Mouse (Mus musculus) CH12.LX (cell line): ENCODE measurements around the gene Bcl2l2.

ENCODE experiments used
- CTCF ChIP-seq, 2 experiments: IDR thresholded peaks in 1 of 2; conservative IDR thresholded peaks in 1 of 2; 2 replicates each; pipeline ENCODE4 v1.5.1; 2011 to 2012; ENCODE audit warnings: low read depth in 2 of 2, low read length in 2 of 2, improper control_type of control experiment in 1 of 2, inconsistent platforms in 1 of 2, mild to moderate bottlenecking in 1 of 2, moderate library complexity in 1 of 2
- E2F4 ChIP-seq: IDR thresholded peaks from 2 replicates; pipeline ENCODE4 v1.6.1; 2011; ENCODE audit warnings: low read depth, low read length, improper control_type of control experiment; ENCODE audit not compliant: insufficient replicate concordance
- ETS1 ChIP-seq: conservative IDR thresholded peaks from 2 replicates; pipeline ENCODE4 v1.6.1; 2012; ENCODE audit warnings: low read depth, mild to moderate bottlenecking, inconsistent platforms, low read length, improper control_type of control experiment, moderate library complexity
- MAX ChIP-seq: IDR thresholded peaks from 2 replicates; pipeline ENCODE4 v1.6.1; 2011; ENCODE audit warnings: low read length, improper control_type of control experiment
- POLR2AphosphoS2 ChIP-seq: IDR thresholded peaks from 2 replicates; pipeline ENCODE4 v1.6.1; 2011; ENCODE audit warnings: low read depth, low read length, improper control_type of control experiment
- TCF12 ChIP-seq: IDR thresholded peaks from 2 replicates; pipeline ENCODE4 v1.6.1; 2014; ENCODE audit warnings: low read depth, mild to moderate bottlenecking, inconsistent platforms, low read length, improper control_type of control experiment

DNA sequence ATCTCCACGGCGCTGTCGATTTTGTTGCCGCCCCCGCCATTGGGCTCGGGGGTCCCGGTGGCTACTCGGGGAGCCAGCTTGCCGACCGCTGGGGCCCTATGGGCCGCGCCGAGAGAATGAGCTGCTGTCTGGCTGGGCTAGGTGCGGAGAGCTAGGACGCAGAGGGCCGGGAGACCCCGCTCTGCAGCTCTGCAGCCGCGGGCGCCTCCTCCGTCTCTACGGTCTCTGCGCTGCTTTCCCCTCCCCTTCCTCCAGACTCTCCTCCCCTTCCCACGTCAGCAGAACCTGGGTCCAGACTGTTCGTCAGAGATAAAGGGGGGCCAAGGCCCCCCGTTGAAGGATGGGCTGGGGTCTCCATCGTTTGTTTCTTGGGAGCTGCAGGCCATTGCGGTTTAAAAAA, 29.7 kb downstream of the Bcl2l2 start, which contains the start of gene Slc22a17:
- TF ChIP-seq E2F4 (no peak), TCF12 (no peak), POLR2AphosphoS2 (no peak), ETS1 (no peak), MAX (no peak), CTCF (conservative IDR thresholded peaks at IDR 0.05 in 1 of 2, IDR thresholded peaks at IDR 0.05 in 1 of 2; ENCODE audit: low read depth in 2 of 2, low read length in 2 of 2) (no peak)
